Mouse (Mus musculus) ES-E14 (cell line): ENCODE results near the gene Hmgn1. TPM values are rescaled to one million over a fixed set of nuclear protein-coding genes. Genes with fewer than 3 reads are reported as not detected.

ENCODE experiments used
- DNase-seq: peaks from one replicate; pipeline ENCODE4 v3.0.0-alpha.2; 2013; ENCODE audit warnings: low read depth, low spot score
- H3K27ac ChIP-seq: 2 replicates; pipeline ENCODE4 v1.5.1; 2012; ENCODE audit warnings: low read depth, mild to moderate bottlenecking, low read length, moderate library complexity, mixed read lengths; ENCODE audit not compliant: poor library complexity, insufficient read depth, severe bottlenecking
- H3K36me3 ChIP-seq: 2 replicates; pipeline ENCODE4 v1.6.1; 2012; ENCODE audit warnings: mild to moderate bottlenecking, low read length, moderate library complexity, mixed read lengths; ENCODE audit not compliant: control insufficient read depth, poor library complexity, insufficient read depth, severe bottlenecking
- H3K4me1 ChIP-seq, 2 experiments: fragments of 150-350 bp in 1 of 2; sonication (generic) in 1 of 2; 2 replicates each; pipeline ENCODE4 v1.6.1; 2012; ENCODE audit warnings: low read length in 2 of 2, mild to moderate bottlenecking in 1 of 2, mixed read lengths in 1 of 2; ENCODE audit not compliant: control insufficient read depth in 2 of 2, insufficient read depth in 2 of 2, poor library complexity in 1 of 2
- H3K4me3 ChIP-seq, 2 experiments: fragments of 150-350 bp in 1 of 2; sonication (generic) in 1 of 2; 2 replicates each; pipeline ENCODE4 v1.5.1; 2012; ENCODE audit warnings: low read length in 2 of 2, low read depth in 1 of 2, mild to moderate bottlenecking in 1 of 2, mixed read lengths in 1 of 2; ENCODE audit not compliant: insufficient read depth in 1 of 2, poor library complexity in 1 of 2, severe bottlenecking in 1 of 2
- H3K9ac ChIP-seq: 2 replicates; pipeline ENCODE4 v1.6.1; 2012; ENCODE audit warnings: low read depth, mild to moderate bottlenecking, low read length, mixed read lengths; ENCODE audit not compliant: poor library complexity, insufficient read depth, severe bottlenecking
- H3K9me3 ChIP-seq: fragments of 150-350 bp; sonication (generic); 2 replicates; pipeline ENCODE4 v1.6.1; 2012; ENCODE audit warnings: low read depth, mild to moderate bottlenecking, low read length; ENCODE audit not compliant: control insufficient read depth, insufficient read depth
- CHD2 ChIP-seq: IDR thresholded peaks from 2 replicates; pipeline ENCODE4 v1.6.1; 2014; ENCODE audit warnings: mild to moderate bottlenecking, low read depth, low read length, inconsistent platforms
- HCFC1 ChIP-seq: IDR thresholded peaks from 2 replicates; pipeline ENCODE4 v1.6.1; 2012; ENCODE audit warnings: low read length, inconsistent platforms, borderline replicate concordance; ENCODE audit not compliant: insufficient read depth
- MAFK ChIP-seq: IDR thresholded peaks from 2 replicates; pipeline ENCODE4 v1.6.1; 2014; ENCODE audit warnings: mild to moderate bottlenecking, low read depth, low read length, inconsistent platforms; ENCODE audit not compliant: insufficient read depth
- ZC3H11A ChIP-seq: IDR thresholded peaks from 2 replicates; pipeline ENCODE4 v1.6.1; 2012; ENCODE audit warnings: low read depth, mild to moderate bottlenecking, inconsistent platforms, low read length, borderline replicate concordance
- ZNF384 ChIP-seq: IDR thresholded peaks from 2 replicates; pipeline ENCODE4 v1.6.1; 2012; ENCODE audit warnings: low read depth, low read length, inconsistent platforms
- in situ Hi-C, 2 experiments: fragments of 600-800 bp; cut with MboI; formaldehyde crosslinking; loops; one replicate each; pipeline ENCODE4 v1.15.1; 2025; ENCODE audit warnings: low sequenced_read_pairs in 2 of 2, inconsistent platforms in 1 of 2; ENCODE audit not compliant: unreplicated experiment in 2 of 2
- total RNA-seq: library from RNA; depleted of rRNA; stranded (reverse); fragments of 300-350 nt; gene quantifications from 2 replicates; pipeline ENCODE4 v1.2.3, GENCODE M21; 2012

The Hmgn1 gene
- total RNA-seq, 1 experiment = 403 TPM

DNA sequence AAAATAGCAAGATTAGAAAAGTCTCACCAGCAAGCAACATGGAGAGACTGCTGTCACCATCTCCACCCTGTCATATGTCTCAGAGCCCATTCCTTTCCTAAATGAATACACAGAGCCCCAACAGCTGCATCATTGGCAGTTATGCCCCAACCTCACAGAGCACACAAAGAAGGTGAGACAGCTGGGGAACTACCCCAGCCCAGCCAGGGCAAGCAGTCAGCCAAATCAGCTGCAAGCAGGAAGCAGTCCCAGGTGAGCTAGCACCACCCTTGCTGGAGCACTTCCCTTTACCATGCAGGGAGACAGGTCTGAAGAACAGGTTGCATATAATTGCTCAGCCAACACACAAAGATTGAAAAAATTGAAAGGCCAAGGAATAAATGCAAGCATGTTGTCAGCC is 41.9 kb downstream of the Hmgn1 start:
- Histone ChIP-seq H3K36me3 (peaks cover 4% of the 10 kb centered on the region; the same call in 1 of the 2 replicates), H3K27ac (no peak overlapping the region), H3K4me1 (peaks cover 6 to 14% of the 10 kb centered on the region in 2 experiments), H3K4me3 (no peak overlapping the region), H3K9me3 (no peaks in the 10 kb centered on the region), H3K9ac (no peak overlapping the region)
- no peak for TF ChIP-seq HCFC1
- TF ChIP-seq ZC3H11A = no peak
- no peak for TF ChIP-seq ZNF384
- no peak for TF ChIP-seq MAFK
- no peak for TF ChIP-seq CHD2
- in situ Hi-C loops = no loop called here
- DNase-seq = no peak

DNA sequence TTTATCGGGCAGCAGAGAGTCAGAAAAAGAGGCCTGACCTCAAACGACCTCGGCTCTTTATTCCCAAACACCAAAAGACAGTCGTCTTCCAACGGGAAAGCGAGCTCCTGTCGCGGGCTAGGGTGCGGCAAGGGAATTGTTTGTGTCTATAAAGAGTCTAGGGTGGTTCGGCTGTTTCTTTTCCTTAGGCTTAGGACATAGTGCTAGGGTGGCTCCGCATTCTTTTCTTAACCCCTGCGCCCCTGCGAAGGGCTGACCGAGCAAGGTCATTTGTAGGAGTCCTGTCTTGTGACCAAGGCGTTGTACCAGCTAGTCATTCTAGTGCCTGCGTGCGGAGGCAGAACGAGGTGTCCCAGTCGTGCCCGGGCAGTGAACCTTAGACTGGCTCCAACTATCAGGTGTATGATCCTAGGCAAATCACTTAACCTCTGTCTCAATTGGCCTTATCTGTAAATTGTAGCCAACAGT is 44.3 kb downstream of the Hmgn1 start:
- TF ChIP-seq ZNF384 (no peak), HCFC1 (peak; percentile 59; the same call in 1 of the 2 replicates)
- DNase-seq = peak; percentile 73
- Histone ChIP-seq H3K4me3 (peak overlapping the region; percentile 74 to 99), H3K9me3 (no peaks in the 10 kb centered on the region), H3K4me1 (peaks cover 7 to 15% of the 10 kb centered on the region in 2 experiments), H3K27ac (peak overlapping the region; percentile 94), H3K36me3 (peaks cover 20% of the 10 kb centered on the region), H3K9ac (peak overlapping the region; percentile 91)
- in situ Hi-C loops = no loop called here

DNA sequence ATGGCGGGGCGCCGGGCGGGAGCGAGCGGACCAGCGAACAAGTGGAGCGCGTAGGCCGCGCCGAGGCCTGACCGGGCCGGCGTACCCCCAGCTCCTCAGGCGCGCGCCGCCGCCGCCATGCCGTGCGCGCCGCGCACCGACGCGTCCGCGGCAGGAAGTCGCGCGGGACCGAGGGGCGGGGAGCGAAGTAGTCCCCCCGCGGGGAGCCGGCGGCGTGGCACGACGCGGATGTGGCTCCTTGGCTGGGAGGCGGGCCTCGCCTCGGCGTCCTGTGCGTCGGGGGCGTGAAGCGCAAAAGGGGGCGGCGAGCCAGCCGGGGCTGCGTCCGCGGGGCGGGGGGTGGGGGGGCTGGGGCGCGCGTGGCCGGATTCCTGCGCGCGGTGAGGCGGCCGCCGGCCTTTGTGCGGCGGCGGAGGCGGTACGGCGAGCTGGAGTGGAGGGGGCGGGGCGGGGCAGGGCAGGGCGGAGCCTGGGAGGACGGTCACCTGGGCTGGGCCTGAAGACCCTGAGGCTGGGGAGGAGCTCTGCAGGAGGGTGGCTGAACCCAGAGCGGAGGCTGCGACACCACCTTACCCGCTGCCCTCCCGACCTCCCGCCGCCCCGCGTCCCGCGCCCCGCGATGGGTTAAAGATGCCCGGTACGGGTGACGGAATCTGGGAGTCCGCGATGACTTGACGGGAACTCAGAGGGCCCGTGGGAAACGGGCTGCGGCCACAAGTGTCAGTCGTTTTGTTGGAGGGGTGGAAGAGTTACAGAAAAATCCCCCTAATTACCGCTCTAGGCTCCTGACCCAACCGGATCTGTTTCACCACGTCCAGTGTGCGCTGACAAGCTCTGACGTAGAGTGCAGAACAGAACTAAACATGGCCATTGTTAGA is 45.0 kb downstream of the Hmgn1 start, which contains the start of gene Brwd1:
Gene Brwd1 (minus strand): TSS at position 226 of the 878 bp plus-strand sequence.
- H3K27ac ChIP-seq = peak within 1 kb of the TSS; percentile 97
- peaks cover 22% of the 10 kb centered on the region for H3K36me3 ChIP-seq
- TF ChIP-seq MAFK (no peak), CHD2 (peak; percentile 58)
- H3K4me1 ChIP-seq = peaks cover 7 to 13% of the 10 kb centered on the region in 2 experiments
- no peaks in the 10 kb centered on the region for H3K9me3 ChIP-seq
- DNase-seq = peak; percentile 83
- H3K9ac ChIP-seq = peak within 1 kb of the TSS; percentile 97
- in situ Hi-C loops = no loop called here
- peak within 1 kb of the TSS; percentile 96 to 99 for H3K4me3 ChIP-seq

DNA sequence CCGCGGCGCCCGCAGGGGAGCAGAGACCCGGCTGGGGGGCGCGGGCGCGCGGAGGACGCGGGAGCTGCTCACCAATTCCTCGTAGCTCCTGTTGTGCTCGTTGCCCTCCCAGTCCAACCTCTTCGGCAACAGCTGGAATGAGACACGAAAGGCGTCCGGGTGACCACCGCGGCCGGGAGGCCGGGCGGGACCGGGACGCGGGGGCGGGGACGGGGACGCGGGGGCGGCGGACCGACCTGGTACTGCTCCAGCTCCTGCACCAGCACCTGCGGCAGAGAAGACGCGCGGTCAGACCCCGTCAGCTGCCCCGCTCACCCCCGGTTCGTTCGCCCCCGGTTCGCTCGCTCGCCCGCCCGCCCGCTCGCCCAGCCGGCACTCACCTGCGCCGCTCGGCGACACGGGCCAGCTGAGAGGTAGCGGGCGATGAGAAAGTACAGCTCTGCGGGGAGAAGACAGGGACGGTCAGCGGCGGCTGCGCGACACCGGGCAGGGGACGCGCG is 45.7 kb downstream of the Hmgn1 start:
- H3K27ac ChIP-seq = peak overlapping the region; percentile 97
- TF ChIP-seq ZNF384 (no peak), ZC3H11A (no peak), HCFC1 (no peak), MAFK (no peak), CHD2 (no peak)
- peaks cover 7 to 9% of the 10 kb centered on the region in 2 experiments for H3K4me1 ChIP-seq
- H3K4me3 ChIP-seq = peak overlapping the region; percentile 96 to 99
- H3K9me3 ChIP-seq = no peaks in the 10 kb centered on the region
- in situ Hi-C loops = no loop called here
- no peak for DNase-seq
- H3K9ac ChIP-seq = peak overlapping the region; percentile 97
- peaks cover 22% of the 10 kb centered on the region for H3K36me3 ChIP-seq
